Mouse (Mus musculus): ENCODE measurements around the gene Anapc10. TPM values are rescaled to one million over a fixed set of nuclear protein-coding genes. Genes with fewer than 3 reads are reported as not detected.

Anapc10 gene
- total RNA-seq (2023): 2.4 and 3.2 TPM in 2 replicates

DNA sequence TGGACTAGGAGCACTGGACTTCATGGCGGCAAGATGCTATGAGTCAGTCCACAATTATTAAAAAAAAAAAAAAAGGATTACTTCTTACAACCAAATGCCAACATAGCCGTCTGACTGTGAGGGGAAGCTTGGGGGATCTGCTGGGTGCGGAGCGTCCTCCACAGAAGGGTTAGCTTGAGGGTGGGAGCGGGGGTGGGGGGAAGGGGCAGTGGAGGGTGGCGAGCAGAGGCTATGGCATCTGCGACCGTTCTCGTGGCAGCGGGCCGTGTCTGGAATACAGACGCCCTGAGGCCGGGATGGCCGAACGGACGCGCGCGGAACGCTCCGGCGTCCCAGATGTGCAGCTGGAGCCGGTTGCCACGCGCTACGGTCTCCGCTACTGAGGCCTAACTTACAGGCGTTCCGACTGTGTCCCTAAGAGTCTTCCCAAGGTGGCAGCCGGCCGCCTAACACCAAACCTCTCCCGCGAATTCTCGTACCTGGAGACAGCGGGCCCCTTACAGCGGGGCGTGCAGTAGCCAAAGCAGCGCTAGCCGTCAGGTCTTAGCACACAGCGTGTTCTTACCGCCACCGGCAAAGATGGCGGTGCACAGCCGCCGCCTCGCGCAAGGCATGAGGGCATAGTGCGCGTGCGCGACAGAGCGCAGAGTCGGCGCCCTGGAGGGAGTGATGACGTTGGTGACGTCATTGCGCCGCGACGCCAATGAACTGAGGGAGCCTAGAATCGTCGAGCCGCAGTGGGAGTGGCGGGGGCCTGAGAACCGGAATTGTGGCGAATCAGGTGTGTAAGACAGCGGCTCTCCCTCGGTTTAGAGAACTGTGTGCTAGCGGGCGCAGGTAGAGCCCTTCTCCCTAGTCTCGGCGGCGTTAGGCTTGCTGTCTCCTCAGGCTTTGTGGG lies at the start of gene Anapc10, which contains the start of gene Abce1:
Gene Anapc10 (plus strand): TSS at position 757 of the 898 bp plus-strand sequence.
Gene Abce1 (minus strand): TSS at position 677 of the 898 bp plus-strand sequence.

Other genes with a start within 250 kb of the Anapc10 start
- gene Otud4, start 72.2 kb upstream of the Anapc10 start, total RNA-seq (2023): 24.0 and 26.5 TPM in 2 replicates
- gene Abce1, start 80 bp upstream of the Anapc10 start, total RNA-seq (2023): 21.1 and 22.3 TPM in 2 replicates